Mouse (Mus musculus): ENCODE measurements around the gene Atg16l1.

Gene Atg16l1

GRCm38 (mm10) chr1:87755641-87756470 is at the start of gene Atg16l1:
Gene Atg16l1, plus strand, starts transcription at chr1:87755870.
- DNase-seq (ENCODE audit: low spot score in 2 of 2) = peak; percentile 97

GRCm38 (mm10) chr1:87706361-87706760 is 49.3 kb upstream of the Atg16l1 start:
- DNase-seq (ENCODE audit: low spot score in 2 of 2) = no peak

- DNase-seq (ENCODE audit: low spot score in 2 of 2) = peak; percentile 76 to 91
Observed at GRCm38 (mm10) chr1:87709020-87709419, 46.6 kb upstream of the Atg16l1 start.

- no peak for DNase-seq (ENCODE audit: low spot score in 2 of 2)
Observed at GRCm38 (mm10) chr1:87709661-87710270, 45.9 kb upstream of the Atg16l1 start.

GRCm38 (mm10) chr1:87711938-87712613 is 43.6 kb upstream of the Atg16l1 start:
- no peak for DNase-seq (ENCODE audit: low spot score in 2 of 2)

- DNase-seq (ENCODE audit: low spot score in 2 of 2) = no peak
Observed at GRCm38 (mm10) chr1:87712614-87712971, 43.1 kb upstream of the Atg16l1 start.

- peak; percentile 76 for DNase-seq (ENCODE audit: low spot score in 2 of 2)
Observed at GRCm38 (mm10) chr1:87721382-87721781, 34.3 kb upstream of the Atg16l1 start.

GRCm38 (mm10) chr1:87722081-87722480 is 33.6 kb upstream of the Atg16l1 start:
- peak in 1 of 2 experiments; percentile 49 for DNase-seq (ENCODE audit: low spot score in 2 of 2)

GRCm38 (mm10) chr1:87723351-87723750 is 32.3 kb upstream of the Atg16l1 start:
- no peak for DNase-seq (ENCODE audit: low spot score in 2 of 2)

- no peak for DNase-seq (ENCODE audit: low spot score in 2 of 2)
Observed at GRCm38 (mm10) chr1:87729070-87729469, 26.6 kb upstream of the Atg16l1 start.

GRCm38 (mm10) chr1:87729850-87730249 is 25.8 kb upstream of the Atg16l1 start:
- no peak for DNase-seq (ENCODE audit: low spot score in 2 of 2)

- no peak for DNase-seq (ENCODE audit: low spot score in 2 of 2)
Observed at GRCm38 (mm10) chr1:87730271-87730670, 25.4 kb upstream of the Atg16l1 start.

- peak in 1 of 2 experiments; percentile 66 for DNase-seq (ENCODE audit: low spot score in 2 of 2)
Observed at GRCm38 (mm10) chr1:87733212-87733611, 22.5 kb upstream of the Atg16l1 start.

GRCm38 (mm10) chr1:87734153-87734552 is 21.5 kb upstream of the Atg16l1 start:
- DNase-seq (ENCODE audit: low spot score in 2 of 2) = no peak

- DNase-seq (ENCODE audit: low spot score in 2 of 2) = no peak
Observed at GRCm38 (mm10) chr1:87740584-87741290, 14.9 kb upstream of the Atg16l1 start.

- DNase-seq (ENCODE audit: low spot score in 2 of 2) = no peak
Observed at GRCm38 (mm10) chr1:87749360-87749973, 6.2 kb upstream of the Atg16l1 start.

GRCm38 (mm10) chr1:87763821-87764220 is 8.2 kb downstream of the Atg16l1 start:
- DNase-seq (ENCODE audit: low spot score in 2 of 2) = no peak

- no peak for DNase-seq (ENCODE audit: low spot score in 2 of 2)
Observed at GRCm38 (mm10) chr1:87765741-87766140, 10.1 kb downstream of the Atg16l1 start.

- no peak for DNase-seq (ENCODE audit: low spot score in 2 of 2)
Observed at GRCm38 (mm10) chr1:87766233-87766632, 10.6 kb downstream of the Atg16l1 start.

GRCm38 (mm10) chr1:87769263-87769662 is 13.6 kb downstream of the Atg16l1 start:
- no peak for DNase-seq (ENCODE audit: low spot score in 2 of 2)

GRCm38 (mm10) chr1:87770486-87770885 is 14.8 kb downstream of the Atg16l1 start:
- no peak for DNase-seq (ENCODE audit: low spot score in 2 of 2)

- no peak for DNase-seq (ENCODE audit: low spot score in 2 of 2)
Observed at GRCm38 (mm10) chr1:87771724-87772123, 16.1 kb downstream of the Atg16l1 start.

All from right cerebral cortex, postnatal 10 days (tissue).